Mouse (Mus musculus): ENCODE data around the gene Bgn. TPM values are rescaled to one million over a fixed set of nuclear protein-coding genes. Genes with fewer than 3 reads are reported as not detected.

Bgn gene
- polyA plus RNA-seq, 1 experiment, result 317 TPM

GRCm38 (mm10) chrX:73467446-73468241 lies 15.8 kb upstream of the Bgn start:
- 73% methylated on average over 5 of the region's 5 CpGs for WGBS
- no peaks in the 10 kb centered on the region for H3K27me3 ChIP-seq (ENCODE audit: control insufficient read depth, insufficient read depth, low read length)
- H3K4me1 ChIP-seq (ENCODE audit: control insufficient read depth, insufficient read depth, insufficient read length), result no peaks in the 10 kb centered on the region
- no peak overlapping the region for H3K4me3 ChIP-seq (ENCODE audit: extremely low read depth, insufficient read depth, insufficient read length)
- no peak for TF ChIP-seq CTCF (IDR thresholded peaks at IDR 0.05; ENCODE audit: extremely low read depth, insufficient read depth, insufficient read length, insufficient replicate concordance)
- TF ChIP-seq POLR2A (IDR thresholded peaks at IDR 0.05; ENCODE audit: low read depth, low read length), result no peak
- H3K36me3 ChIP-seq (ENCODE audit: control insufficient read depth, insufficient read depth, low read length), result no peaks in the 10 kb centered on the region
- DNase-seq (ENCODE audit: low read depth in 1 of 2, low spot score in 2 of 2), result no peak
- H3K27ac ChIP-seq (ENCODE audit: insufficient read depth, low read length), result no peak overlapping the region; the same call in 1 of the 2 replicates

- H3K4me1 ChIP-seq (ENCODE audit: control insufficient read depth, insufficient read depth, insufficient read length), result no peaks in the 10 kb centered on the region
- H3K4me3 ChIP-seq (ENCODE audit: extremely low read depth, insufficient read depth, insufficient read length), result no peak overlapping the region
- H3K27me3 ChIP-seq (ENCODE audit: control insufficient read depth, insufficient read depth, low read length), result no peaks in the 10 kb centered on the region
- no peak for TF ChIP-seq CTCF (IDR thresholded peaks at IDR 0.05; ENCODE audit: extremely low read depth, insufficient read depth, insufficient read length, insufficient replicate concordance)
- TF ChIP-seq POLR2A (IDR thresholded peaks at IDR 0.05; ENCODE audit: low read depth, low read length), result no peak
- no peak for DNase-seq (ENCODE audit: low read depth in 1 of 2, low spot score in 2 of 2)
- WGBS, result 94% methylated on average over 3 of the region's 3 CpGs
- H3K36me3 ChIP-seq (ENCODE audit: control insufficient read depth, insufficient read depth, low read length), result no peaks in the 10 kb centered on the region
- no peak overlapping the region for H3K27ac ChIP-seq (ENCODE audit: insufficient read depth, low read length)
Measured at GRCm38 (mm10) chrX:73468330-73468729, 15.1 kb upstream of the Bgn start.

DNA sequence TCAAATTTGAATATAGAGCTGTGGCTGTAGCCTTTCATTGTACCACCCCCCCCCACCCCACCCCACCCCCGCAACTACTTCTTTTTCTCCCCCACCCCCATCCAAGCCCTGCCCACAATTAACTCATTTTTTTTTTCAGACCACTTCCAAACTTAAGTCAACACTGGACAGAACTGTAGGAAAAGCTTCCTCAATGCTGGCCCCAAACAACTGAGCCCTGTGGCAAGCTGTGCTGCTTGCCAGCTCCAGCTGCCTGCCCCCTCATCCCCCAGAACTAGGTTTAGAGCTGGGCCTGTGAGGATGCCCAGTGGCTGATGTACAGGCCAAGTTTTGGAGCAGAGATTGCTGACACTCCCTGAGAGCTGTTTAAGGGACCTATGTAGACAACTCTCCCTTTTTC lies 14.7 kb upstream of the Bgn start:
- Histone ChIP-seq H3K27me3 (ENCODE audit: control insufficient read depth, insufficient read depth, low read length) (no peaks in the 10 kb centered on the region), H3K36me3 (ENCODE audit: control insufficient read depth, insufficient read depth, low read length) (no peaks in the 10 kb centered on the region), H3K27ac (ENCODE audit: insufficient read depth, low read length) (no peak overlapping the region), H3K4me1 (ENCODE audit: control insufficient read depth, insufficient read depth, insufficient read length) (no peaks in the 10 kb centered on the region), H3K4me3 (ENCODE audit: extremely low read depth, insufficient read depth, insufficient read length) (no peak overlapping the region)
- DNase-seq (ENCODE audit: low read depth in 1 of 2, low spot score in 2 of 2), result no peak
- WGBS, result 73% methylated on average over 1 of the region's 1 CpGs
- TF ChIP-seq POLR2A (IDR thresholded peaks at IDR 0.05; ENCODE audit: low read depth, low read length) (no peak), CTCF (IDR thresholded peaks at IDR 0.05; ENCODE audit: extremely low read depth, insufficient read depth, insufficient read length, insufficient replicate concordance) (no peak)

DNA sequence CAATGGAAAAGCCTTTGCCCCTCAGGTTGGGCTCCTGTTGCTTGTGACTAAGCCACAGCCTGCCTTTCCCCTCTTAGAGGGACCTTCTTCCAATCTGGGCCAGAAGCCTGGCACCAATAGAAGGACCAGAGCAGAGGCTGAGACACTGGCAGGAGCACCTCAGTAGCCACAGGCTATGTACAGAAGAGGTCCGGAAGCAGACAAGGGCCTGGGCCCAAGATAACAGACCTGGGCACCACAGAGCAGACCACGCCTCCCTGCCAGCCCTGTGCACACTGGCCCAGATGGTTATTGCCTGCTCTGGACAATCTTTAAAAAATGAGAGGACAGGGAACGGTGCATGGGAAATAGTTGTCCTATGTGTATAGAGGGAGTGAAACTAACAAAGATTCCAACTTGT lies 11.6 kb upstream of the Bgn start:
- 77% methylated on average over 3 of the region's 3 CpGs for WGBS
- Histone ChIP-seq H3K4me3 (ENCODE audit: extremely low read depth, insufficient read depth, insufficient read length) (no peak overlapping the region), H3K4me1 (ENCODE audit: control insufficient read depth, insufficient read depth, insufficient read length) (no peaks in the 10 kb centered on the region), H3K27me3 (ENCODE audit: control insufficient read depth, insufficient read depth, low read length) (no peaks in the 10 kb centered on the region), H3K27ac (ENCODE audit: insufficient read depth, low read length) (no peak overlapping the region), H3K36me3 (ENCODE audit: control insufficient read depth, insufficient read depth, low read length) (no peaks in the 10 kb centered on the region)
- TF ChIP-seq POLR2A (IDR thresholded peaks at IDR 0.05; ENCODE audit: low read depth, low read length) (no peak), CTCF (IDR thresholded peaks at IDR 0.05; ENCODE audit: extremely low read depth, insufficient read depth, insufficient read length, insufficient replicate concordance) (no peak)
- no peak for DNase-seq (ENCODE audit: low read depth in 1 of 2, low spot score in 2 of 2)

- H3K4me1 ChIP-seq (ENCODE audit: control insufficient read depth, insufficient read depth, insufficient read length), result no peaks in the 10 kb centered on the region
- TF ChIP-seq POLR2A (IDR thresholded peaks at IDR 0.05; ENCODE audit: low read depth, low read length) (no peak), CTCF (IDR thresholded peaks at IDR 0.05; ENCODE audit: extremely low read depth, insufficient read depth, insufficient read length, insufficient replicate concordance) (no peak)
- H3K36me3 ChIP-seq (ENCODE audit: control insufficient read depth, insufficient read depth, low read length), result no peaks in the 10 kb centered on the region
- H3K4me3 ChIP-seq (ENCODE audit: extremely low read depth, insufficient read depth, insufficient read length), result no peak overlapping the region
- DNase-seq (ENCODE audit: low read depth in 1 of 2, low spot score in 2 of 2), result no peak
- WGBS, result 80% methylated on average over 12 of the region's 12 CpGs
- H3K27ac ChIP-seq (ENCODE audit: insufficient read depth, low read length), result no peak overlapping the region
- H3K27me3 ChIP-seq (ENCODE audit: control insufficient read depth, insufficient read depth, low read length), result no peaks in the 10 kb centered on the region
Measured at GRCm38 (mm10) chrX:73474340-73475165, 8.8 kb upstream of the Bgn start.

GRCm38 (mm10) chrX:73475658-73476256 lies 7.6 kb upstream of the Bgn start:
- no peak for DNase-seq (ENCODE audit: low read depth in 1 of 2, low spot score in 2 of 2)
- WGBS, result 80% methylated on average over 1 of the region's 1 CpGs
- no peak overlapping the region for H3K27ac ChIP-seq (ENCODE audit: insufficient read depth, low read length)
- H3K4me1 ChIP-seq (ENCODE audit: control insufficient read depth, insufficient read depth, insufficient read length), result no peaks in the 10 kb centered on the region
- TF ChIP-seq CTCF (IDR thresholded peaks at IDR 0.05; ENCODE audit: extremely low read depth, insufficient read depth, insufficient read length, insufficient replicate concordance), result no peak
- TF ChIP-seq POLR2A (IDR thresholded peaks at IDR 0.05; ENCODE audit: low read depth, low read length), result no peak
- H3K27me3 ChIP-seq (ENCODE audit: control insufficient read depth, insufficient read depth, low read length), result no peaks in the 10 kb centered on the region
- no peaks in the 10 kb centered on the region for H3K36me3 ChIP-seq (ENCODE audit: control insufficient read depth, insufficient read depth, low read length)
- H3K4me3 ChIP-seq (ENCODE audit: extremely low read depth, insufficient read depth, insufficient read length), result no peak overlapping the region

Measured in spleen, adult 2 months (tissue).